Mouse (Mus musculus) retina, adult 2 months (tissue): ENCODE data around the gene Sept1.

Experiments used
- DNase-seq: peaks from one replicate; pipeline ENCODE4 v3.0.0-alpha.2; 2012; ENCODE audit warnings: low read depth, low spot score

The Sept1 gene

GRCm38 (mm10) chr7:127232622-127233367 lies at the start of gene Sept1, which contains the start of gene Zfp553:
Gene Sept1, minus strand, starts transcription at chr7:127233130.
Gene Zfp553, plus strand, starts transcription at chr7:127233061.
- no peak for DNase-seq

- no peak for DNase-seq
These were observed 49.3 kb upstream of the Sept1 start for GRCm38 (mm10) chr7:127282190-127282589.

DNA sequence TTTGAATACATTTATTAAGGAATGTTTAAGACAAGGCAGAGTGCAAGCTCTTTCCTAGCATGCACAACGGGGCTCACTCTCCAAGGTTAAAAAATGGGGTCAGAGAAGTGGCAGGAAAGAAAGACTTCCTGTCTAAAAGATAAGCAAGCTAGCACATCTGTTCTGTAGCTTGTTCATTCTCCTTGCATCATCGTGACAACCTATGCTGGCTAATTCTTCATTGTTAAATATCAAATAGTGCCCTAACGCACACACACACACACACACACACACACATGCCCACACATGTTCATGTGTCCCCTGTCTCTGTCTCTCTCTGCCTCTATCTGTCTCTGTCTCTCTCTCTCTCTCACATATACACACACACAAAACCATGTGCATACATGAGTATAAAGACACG lies 48.2 kb upstream of the Sept1 start:
- no peak for DNase-seq

GRCm38 (mm10) chr7:127280092-127280491 lies 47.2 kb upstream of the Sept1 start:
- no peak for DNase-seq

DNA sequence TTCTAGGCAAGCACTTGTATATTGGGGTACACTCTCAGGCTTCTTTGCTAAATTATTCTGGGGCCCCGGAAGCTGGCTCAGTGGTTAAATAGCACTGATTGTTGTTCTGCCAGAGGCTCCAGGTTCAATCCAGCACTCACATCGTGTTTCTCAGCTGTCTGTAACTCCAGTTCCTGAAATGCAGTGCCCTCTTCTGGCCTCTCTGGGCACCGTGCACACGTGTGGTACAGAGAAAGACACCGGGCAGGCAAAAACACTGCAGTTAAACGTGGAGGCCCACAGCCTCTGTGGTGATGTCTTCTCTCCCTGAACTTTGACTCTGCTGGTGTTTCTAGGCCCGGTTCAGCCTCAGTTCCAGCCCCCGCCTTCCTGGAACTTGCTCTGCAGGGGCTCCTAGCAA lies 45.4 kb upstream of the Sept1 start:
- no peak for DNase-seq

DNA sequence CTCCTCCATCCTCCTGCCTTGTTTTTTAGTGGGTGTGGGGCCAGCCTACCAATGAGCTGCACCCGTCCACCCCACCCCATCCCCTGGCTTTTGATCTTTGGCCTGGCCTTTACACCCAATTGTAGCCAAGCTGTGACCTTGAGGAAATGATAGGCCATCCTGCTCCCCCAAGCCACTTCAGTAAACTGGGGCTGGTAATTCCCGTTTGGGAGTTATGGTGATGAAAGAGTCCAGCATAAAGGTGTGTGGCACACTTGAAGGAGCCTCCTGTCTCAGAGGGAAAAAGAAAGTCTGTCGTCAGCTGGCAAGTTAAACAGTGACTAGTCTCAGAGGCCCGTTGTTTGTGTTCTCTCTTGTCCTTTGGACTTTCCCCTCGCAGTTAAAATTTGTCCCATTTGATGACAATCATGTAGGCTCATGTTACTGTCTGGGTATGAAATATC lies 43.6 kb upstream of the Sept1 start:
- DNase-seq, result no peak

- peak; percentile 93 for DNase-seq
These were observed 41.2 kb upstream of the Sept1 start, which contains the start of gene Sephs2 for GRCm38 (mm10) chr7:127273925-127274789. Gene Sephs2, minus strand, starts transcription at chr7:127274055.

GRCm38 (mm10) chr7:127273118-127273923 lies 40.4 kb upstream of the Sept1 start:
- no peak for DNase-seq

DNA sequence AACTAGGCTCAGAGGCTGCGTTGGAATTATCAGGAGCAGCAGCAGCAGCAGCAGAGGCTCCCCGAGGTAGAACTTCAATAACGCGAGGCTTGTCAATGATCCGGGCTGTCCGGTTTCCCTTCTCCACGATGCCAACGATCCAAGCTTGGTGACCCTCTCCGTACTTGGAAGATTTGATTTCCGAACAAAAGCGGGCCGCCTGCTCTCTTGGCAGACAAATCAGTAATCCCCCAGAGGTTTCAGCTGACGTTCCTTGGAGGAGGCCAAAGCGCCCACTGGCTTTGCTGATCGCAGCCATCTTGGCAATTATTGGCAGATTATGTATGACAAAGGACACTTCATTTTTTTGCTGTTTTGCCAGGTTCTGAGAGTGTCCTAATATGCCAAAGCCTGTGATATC lies 39.6 kb upstream of the Sept1 start:
- no peak for DNase-seq

DNA sequence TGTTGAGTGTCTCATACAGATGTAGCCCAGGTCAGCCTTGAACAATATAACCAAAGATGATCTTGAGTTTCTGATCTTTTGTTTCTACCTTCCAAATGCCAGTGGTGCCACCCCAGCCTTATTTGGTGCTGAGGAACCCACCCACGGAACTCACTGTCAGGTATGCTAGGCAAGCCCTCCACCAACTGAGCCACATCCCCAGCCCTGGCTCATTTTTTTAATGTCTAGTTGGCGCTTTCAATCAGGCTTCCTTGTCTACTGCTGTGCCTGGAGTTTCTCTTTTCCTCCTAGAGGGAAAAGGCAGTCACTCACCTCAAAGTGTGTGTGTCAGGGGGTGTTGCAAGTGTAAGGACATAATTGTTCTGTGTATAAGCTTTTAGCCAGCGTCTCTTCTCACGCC lies 38.2 kb upstream of the Sept1 start:
- DNase-seq, result no peak

DNA sequence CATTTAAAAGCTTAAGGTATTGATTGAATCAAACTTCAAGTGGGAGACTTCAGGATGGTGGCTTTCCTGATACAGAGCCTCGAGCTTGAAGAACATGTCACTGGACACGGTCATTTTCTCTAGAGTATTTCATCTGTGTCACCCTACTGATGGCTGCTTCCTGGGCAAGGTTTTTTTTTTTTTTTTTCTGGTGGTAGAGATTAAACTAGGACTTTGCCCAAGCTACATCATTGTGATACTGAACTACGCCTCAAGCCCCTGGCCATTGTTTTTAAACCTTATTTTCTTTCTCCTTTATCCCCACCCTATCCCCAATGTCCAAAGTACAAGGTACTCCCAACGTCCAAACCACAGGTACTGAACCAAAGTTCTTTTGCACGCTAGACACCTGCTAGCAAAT lies 37.7 kb upstream of the Sept1 start:
- DNase-seq, result no peak

GRCm38 (mm10) chr7:127270256-127270655 lies 37.3 kb upstream of the Sept1 start:
- no peak for DNase-seq

DNA sequence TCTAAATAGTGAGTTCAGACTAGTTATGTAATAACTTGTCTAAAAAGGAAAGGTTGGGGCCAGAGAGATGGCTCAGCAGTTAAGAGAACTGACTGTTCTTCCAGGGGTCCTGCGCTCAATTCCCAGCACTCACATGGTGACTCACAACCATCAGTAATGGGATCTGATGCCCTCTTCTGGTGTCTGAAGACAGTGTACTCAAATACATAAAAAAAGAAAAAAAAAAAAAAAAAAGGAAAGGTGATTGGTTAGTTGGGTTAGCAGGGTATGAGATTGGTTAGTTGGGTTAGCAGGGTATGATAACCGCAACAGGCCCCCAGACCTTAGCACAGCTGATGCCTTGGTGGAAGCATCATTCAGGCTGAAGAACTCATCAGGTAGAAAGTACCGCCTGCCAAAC lies 30.6 kb upstream of the Sept1 start:
- DNase-seq, result no peak

GRCm38 (mm10) chr7:127262218-127262961 lies 29.5 kb upstream of the Sept1 start:
- no peak for DNase-seq

GRCm38 (mm10) chr7:127260309-127261111 lies 27.6 kb upstream of the Sept1 start, which contains the start of gene Dctpp1:
Gene Dctpp1, minus strand, starts transcription at chr7:127260709.
- DNase-seq, result peak; percentile 94

GRCm38 (mm10) chr7:127259186-127259905 lies 26.4 kb upstream of the Sept1 start:
- DNase-seq, result no peak

GRCm38 (mm10) chr7:127256518-127256917 lies 23.6 kb upstream of the Sept1 start:
- no peak for DNase-seq

DNA sequence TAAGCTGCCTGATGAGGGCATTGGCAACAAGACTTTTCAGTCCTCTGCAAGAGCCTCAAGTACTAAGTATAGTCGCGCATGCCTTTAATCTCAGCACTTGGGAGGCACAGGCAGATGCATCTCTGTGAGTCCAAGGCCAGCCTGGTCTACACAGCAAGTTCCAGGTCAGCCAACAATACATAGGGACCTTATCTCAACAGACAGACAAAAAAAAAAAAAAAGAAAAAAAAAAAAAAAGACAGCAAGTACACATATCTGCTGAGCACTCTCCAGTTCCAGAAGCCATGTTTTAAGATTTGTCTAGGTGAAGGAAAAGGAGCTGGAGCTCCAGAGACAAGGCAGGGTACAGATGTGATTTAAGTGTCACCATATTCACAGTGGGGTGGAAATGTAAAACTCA lies 23.0 kb upstream of the Sept1 start:
- DNase-seq, result no peak

- no peak for DNase-seq
These were observed 22.1 kb upstream of the Sept1 start for GRCm38 (mm10) chr7:127255008-127255407.
